Mouse (Mus musculus) ovary, postnatal 10 days (tissue): ENCODE measurements around the gene Churc1.

Source experiments
- DNase-seq: peaks from one replicate; pipeline ENCODE4 v3.0.0; 2022; ENCODE audit warnings: low spot score

Gene Churc1

DNA sequence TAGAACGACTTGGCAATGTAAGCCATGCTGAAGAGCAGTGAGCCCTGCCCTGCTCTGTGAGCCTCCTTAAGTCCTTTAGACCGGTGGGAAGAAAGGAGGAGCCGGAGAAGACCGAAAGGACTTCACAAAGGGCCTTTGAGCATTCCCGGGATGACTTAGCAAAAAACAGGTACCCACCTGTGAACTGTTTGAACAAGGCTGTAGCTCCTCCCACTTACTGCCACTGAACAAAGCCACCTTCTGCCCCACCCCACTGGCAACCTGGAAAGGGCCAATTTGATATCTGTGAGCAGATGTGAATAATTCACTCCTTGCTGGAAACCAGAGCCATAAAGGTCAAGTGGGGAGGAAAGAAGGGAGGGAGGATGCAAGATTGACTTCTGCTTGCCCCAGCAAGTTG is 30.0 kb downstream of the Churc1 start, which contains the start of gene Gpx2:
Gpx2 (minus strand) TSS at position 205 of the 400 bp plus-strand sequence.
- no peak for DNase-seq

DNA sequence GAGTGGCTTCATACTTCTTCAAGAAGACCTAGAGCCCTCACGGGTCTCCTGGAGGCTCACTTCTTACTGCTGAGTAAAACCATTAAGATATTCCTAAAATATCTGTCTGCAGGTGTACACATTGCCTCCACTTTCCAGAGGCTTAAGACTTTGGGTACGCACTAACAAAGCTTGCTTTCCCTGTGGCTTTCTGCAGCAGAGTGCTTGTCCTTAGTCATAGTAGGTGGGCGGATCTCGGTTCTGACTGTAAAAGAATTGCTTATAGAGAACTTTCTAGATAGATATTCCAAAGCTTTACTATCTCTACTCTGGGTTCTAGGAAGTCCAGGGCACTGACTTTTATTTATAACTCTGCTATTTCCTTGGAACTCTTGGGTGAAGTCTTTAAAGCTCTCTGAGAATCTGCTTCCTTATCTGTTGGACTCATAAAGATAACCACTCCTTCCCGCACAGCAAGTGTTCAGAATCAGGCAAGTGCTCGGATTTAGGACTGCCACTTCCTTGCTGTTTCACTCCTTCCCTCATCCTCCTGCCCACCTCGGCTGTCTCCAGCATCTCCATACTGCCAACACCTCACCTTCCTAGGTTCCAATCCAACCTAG is 31.7 kb downstream of the Churc1 start:
- DNase-seq = no peak

DNA sequence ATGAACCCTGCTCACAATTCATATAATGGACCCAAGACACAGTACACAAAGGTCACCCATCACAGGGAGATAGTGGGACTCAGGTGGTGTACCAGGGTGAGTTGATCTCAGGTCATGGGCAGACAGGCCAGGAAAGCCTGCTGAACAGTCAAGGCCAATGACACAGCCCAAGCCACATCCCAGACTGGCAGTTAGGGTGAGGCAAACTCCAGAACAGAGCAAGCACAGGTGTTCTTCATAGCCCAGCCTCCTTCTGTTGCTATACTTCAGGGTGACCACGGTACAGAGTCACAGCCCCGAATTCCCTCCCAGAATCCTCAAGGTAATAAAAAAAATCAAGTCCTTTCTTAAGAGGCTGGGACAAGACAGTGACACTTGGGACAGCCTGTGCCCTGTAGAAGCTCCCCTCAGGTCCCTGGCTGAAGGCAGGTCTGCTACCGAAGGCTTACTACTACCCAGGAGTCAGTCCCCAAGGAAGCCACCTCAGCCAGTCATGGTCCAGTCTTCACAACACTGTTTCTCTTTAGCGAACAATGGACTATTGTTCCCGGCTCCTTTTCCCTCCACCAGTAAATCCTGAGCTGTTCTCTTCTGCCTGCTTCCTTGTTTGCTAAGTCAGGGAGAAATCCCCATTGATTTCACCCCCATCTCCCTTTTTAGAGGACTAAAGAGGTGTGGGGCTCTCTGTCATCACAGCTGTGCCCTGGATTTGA is 32.8 kb downstream of the Churc1 start:
- DNase-seq = no peak

DNA sequence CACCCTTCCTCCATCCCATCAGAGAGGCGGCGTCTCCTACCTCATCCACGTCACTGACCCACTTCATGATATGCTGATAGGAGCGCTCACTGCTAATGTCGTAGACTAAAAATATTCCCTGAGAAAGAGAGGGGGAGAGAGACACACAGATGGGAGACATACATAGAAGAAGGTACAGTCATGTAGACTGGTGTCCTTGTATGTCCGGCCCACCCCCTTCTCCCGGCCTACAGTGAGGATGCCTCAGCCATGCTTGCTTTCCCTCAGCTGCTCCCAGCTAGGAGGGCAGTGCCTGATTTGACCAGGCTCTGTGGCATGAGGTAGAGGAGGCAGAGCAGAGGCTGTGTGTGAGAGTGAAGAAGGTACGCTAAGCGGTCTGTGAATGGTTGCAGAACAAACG is 37.7 kb downstream of the Churc1 start:
- no peak for DNase-seq

DNA sequence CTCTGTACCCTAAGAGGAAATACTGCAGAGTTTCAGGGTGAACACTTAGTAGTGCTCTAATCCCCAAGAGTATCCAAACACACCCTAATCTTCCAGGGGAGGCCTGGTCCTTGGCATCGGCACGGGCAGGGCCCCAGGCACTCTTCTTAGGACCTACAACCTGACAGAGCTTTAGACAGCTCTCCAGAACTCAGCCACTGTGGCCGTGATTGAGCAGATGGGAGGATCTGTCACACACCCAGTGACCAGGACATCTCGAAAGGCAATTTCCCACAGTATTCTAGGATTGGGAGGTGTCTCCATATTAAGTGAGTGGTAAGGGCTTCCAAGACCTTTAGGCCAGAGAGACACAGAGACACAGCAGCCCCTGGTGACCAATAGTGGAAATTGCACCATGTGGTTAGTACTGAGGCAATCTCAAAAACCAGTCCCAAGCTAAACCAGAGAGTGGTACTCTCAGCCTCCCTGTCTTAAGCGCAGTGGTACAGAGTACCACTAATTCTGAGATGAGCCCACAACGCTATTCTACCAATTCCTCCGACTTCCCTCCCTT is 38.4 kb downstream of the Churc1 start:
- no peak for DNase-seq

DNA sequence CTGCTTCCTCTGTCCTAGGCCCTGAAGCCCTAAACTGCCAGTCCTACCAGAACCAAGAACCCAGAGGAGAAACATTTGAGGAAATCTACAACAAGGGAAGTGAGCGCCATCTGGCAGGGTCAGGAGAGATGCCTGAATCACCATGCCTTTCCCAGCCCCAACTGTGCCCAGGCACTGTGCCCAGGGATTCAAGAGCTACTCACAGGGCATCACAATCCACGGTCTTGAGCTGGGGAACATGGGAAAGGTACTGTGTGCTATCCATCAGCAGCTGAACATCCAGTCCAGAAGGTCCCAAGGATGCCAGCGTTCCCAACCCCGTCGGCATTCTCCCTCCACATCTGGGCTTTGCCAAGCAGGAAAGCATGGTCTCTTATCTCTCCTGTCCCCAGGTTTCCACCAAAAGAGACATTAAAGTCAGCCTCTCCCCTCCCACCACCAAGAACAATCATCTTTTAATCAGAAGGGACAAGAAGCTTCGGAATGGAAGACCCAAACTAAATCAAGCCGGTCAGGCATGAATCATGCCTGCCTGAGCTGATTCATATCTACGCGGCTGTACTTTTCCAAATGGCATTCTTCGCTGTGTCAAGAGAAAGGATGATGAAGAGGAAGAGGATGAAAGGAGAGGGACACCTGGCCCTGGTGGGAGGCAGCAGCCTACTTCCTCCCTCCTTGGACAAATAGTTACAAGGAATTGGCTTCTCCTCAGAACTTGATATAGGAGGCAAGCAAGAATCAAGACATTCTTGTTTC is 39.9 kb downstream of the Churc1 start:
- DNase-seq = no peak

DNA sequence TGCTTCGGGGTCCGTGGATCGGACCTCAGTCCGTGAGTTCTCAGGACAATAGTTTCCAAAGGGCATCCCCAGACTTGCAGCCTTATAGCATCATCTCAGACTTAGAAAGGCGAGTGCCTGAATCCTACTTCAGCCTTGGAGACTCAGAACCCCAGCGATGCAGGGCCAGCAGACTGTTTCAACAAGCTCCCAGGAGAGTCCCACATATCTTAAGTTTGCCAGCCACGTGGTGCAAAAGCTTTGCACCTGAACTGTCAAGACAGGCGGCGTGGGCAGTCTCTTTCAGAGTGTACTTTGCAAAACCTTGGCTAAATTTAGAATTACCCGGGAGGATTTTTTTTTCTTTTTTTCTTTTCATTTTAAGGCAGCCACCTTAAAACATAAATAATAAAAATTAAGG is 42.5 kb downstream of the Churc1 start:
- DNase-seq = no peak

DNA sequence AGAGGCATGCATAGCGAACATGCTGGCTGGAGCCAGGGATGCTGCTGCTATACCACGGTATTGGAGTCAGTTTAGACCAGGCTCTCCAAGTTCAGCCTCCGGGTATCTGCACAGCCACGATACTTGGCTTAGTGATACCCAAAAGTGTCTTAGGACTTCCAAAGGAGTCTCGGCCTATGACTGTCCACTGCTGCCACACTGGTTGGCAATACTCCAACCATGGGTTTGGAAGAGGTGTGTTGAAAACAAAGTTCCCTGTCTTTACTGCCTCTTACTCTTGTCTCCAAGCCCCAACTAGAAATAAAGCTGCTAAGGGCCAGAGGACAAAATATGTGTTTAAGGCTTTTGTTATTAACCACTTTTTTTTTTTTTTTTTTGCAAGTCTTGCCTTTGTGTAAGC is 45.2 kb downstream of the Churc1 start:
- no peak for DNase-seq

DNA sequence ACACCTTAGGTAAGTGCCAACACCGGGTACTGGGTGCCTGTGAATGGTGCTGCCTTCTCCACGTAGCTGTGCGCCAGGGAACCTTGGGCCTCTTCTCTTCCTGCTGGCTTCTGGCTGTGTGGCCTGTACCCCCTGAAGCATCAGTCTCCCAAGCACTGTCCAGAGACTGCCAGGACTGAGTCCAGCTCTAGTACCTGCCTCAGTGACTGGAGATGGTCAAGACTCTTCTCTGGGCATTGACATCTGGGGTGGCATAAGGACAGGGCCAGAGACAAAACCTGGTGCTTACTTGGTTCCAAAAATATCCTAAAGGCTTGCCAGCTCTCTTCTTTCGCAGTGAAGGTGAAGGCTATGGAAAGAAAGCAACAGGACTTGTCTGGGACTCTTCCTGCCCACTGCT is 45.7 kb downstream of the Churc1 start:
- DNase-seq = no peak

DNA sequence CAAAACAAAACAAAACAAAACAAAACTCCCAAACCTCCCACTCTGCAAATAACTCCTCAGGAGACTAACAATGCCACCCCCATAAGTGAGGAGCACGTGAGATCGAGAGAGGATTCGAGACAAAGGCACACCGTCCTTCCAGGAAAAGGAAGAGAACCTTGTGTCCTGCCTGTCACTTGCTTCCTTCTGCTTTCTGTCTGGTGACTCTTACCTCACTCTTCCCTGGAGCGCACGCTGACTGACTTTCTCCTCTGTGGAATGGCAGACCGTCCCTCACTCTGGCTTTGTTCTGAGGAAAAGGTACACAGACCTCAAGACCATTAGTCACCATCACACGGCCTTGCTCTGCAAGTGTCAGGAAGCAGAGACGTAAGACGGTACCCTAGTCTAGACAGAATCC is 48.2 kb downstream of the Churc1 start:
- no peak for DNase-seq

DNA sequence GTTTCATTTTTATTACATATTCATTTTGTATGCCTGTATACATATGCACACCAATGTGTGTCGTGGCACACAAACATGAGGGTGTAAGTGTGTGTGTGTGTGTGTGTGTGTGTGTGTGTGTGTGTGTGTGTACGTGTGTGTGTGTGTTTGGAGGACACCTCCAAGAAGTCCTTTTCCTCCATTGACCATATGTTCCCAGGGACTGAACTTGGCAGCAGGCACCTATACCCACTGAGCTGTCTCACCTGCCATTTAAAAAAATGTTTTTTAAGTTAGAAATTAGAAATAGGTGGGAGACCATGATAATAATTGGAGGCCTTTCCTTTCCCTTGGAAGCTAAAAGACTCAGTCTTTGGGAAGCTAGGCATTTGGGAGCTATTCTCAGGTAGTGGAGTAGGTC is 48.8 kb downstream of the Churc1 start:
- DNase-seq = no peak

DNA sequence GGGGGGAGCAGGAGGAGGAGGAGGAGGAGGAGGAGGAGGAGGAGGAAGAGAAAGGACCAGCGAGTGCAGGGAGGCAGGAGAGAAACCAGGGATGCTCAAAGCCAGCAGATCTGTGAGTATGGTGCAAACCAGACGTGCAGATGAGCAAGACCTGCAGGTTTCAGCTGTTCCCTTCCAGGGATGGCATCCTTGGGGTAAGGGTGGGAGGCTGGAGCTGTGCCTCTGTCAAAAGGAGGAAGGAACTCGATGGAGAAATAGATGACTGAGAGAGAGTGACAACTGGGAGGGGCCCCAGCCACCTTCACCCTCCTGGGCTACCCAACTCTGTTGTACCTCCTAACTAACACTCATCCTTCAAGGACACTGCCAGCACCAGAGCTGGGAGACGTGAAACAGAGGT is 51.4 kb downstream of the Churc1 start:
- no peak for DNase-seq

DNA sequence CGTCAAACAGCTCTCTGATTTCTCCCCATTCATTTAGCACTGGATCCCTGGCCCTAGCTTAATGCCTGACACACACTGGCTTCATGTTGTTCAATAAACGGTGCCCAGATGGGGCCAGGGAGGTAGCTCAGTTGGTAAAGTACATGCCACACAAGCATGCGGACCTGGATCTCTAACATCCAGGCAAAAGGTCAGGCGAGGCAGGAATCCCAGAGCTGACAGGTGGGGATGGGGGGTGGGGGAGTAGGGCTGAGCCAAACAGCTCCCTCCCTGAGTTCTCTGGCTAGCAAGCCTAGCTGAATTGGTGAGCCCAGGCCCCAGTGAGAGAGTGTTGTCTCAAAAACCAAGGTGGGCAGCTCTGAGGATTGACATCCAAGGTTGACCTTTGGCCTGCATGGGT is 51.8 kb downstream of the Churc1 start:
- no peak for DNase-seq

DNA sequence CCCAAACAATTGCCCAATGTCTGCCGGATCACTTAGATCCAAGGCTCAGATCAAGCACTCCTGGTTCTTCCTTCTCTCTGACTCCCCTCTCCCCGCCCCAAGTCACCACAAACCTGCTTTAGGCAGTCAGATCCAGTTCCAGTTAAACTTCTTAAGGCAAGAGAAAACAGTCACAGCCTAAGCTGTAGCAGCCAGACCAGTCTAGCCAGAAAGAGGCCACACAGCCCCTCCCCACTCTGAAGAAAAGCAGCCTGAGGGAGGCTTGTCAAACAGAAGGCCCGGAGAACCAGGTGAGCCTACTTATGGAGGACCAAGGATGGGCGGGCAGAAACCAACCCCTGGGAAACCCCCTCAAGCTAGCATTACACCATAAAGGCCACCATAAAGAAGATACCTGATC is 52.8 kb downstream of the Churc1 start:
- no peak for DNase-seq

DNA sequence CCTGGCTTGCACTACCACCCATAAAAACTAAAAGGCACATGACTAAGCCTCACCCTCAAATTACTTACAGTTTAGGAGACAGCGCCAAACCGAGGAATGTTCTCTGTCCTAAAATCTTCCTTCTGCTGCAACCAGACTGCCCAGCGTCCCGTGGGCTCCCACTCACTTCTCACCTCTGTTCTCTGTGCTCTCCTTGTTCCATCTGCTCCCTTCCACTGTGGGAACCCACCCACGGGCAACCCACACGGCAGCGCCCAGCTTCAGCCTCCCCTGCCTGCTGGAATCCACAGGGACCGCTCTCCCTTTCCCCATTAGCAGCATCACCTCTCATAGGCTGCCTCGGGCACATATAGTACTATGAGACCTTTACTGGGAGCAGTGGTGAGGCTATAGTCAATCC is 53.6 kb downstream of the Churc1 start:
- DNase-seq = no peak

DNA sequence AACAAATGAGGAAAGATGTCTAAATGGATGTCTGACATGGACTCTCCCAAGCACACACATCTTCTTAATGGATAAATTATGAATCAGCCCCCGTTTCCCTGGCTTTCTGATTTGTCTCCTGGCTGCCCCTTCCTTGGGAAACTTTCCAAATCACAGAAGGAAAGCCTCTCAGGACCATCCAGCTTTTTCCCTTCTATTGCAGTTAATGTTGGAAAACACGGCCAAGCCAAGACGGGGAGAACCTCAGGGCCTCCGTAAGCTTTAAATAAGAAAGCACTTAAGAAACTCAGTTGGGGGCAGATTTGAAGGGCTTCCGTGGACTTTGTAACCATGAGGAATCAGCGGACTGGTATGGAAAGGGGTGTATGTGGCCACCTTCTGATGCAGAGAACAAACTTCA is 54.5 kb downstream of the Churc1 start:
- no peak for DNase-seq

DNA sequence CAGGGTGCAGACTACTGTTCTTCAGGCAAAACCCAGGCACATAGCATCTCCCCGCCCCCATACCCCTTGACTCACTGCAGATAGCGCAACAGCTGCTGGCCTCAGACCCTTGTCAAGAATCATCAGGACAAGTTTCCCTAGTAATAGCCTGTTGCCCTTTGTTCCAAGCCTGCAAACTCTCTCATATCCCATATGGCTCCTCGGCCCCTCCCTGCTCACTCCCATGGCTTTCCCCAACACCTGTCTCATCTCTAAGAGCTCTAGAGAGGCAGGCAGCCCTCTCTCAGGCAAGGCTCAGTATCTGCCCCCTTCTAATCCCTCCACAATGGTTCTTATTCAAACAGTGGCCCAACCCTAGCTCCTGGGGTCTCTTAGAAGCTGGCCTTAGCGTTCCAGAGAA is 55.3 kb downstream of the Churc1 start:
- DNase-seq = no peak

DNA sequence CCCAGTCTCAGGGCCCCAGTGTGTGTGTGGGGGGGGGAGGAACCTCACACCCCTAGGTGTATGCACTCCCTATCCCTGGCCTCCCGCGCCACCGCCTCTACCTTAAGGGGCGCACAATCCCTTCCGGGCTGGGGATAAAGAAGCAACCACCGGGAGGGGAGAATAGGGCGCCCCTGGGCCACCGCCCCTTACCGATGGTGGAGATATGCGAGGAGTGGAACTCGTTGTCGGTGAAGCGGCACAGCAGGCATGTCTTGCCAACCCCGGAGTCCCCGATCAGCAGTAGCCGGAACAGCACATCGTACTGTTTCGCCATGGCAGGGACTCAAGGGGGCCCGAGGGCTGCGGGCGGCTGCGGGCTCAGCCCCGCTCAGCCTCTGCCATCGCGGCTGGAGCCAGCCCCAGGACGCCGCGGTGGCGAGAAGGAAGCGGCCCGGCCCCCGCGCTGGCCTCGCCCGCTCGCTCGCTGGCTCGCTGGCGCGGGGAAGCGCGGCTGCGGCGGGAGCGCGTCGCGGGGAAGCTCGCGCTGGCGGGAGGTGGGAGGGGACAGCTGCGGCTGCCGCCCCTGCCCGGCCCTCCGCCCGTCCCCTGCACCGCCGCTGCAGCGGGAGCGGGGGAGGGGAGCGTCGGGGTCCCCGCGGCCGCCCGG is 56.8 kb downstream of the Churc1 start:
- peak; percentile 13 for DNase-seq

DNA sequence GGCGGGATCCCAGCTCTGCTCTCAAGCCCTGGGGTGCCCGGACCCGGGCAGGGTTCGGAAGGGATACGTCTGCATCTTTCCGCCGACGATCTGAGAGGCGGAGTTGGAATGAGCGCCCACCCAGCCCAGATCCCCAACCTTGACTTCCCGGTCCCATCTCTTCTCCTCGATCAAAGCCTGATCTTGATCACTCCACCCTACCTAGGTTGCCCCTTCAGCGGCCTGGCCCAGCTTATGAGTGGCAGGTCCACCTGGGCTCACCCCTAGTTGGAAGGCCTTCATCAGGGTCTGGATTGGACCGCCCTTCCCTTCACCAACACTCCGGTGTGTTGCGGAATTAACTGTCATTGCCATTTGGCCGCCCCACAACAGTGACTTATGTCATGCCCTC is 57.3 kb downstream of the Churc1 start, which contains the start of gene Rab15:
Rab15 (minus strand) TSS at position 258 of the 391 bp plus-strand sequence.
- DNase-seq = no peak

DNA sequence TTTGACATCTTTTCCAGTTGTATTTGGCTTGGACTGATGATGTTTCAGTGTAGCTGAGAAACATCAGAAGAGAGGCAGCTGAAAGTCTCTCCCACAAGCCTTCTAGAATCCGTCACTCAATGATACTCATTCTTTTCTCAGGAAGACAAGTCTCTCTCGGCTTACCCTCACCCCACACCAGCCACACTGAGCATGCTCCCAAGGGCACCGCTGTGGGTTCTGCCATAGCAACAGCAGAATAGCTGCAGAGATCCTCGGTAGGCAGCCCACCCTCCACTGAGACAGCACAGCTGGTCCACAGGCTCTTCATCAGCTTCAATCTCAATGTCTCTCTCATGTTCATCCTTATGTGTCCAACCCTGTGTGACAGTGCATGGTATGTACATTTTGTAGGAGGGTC is 59.9 kb downstream of the Churc1 start:
- no peak for DNase-seq

DNA sequence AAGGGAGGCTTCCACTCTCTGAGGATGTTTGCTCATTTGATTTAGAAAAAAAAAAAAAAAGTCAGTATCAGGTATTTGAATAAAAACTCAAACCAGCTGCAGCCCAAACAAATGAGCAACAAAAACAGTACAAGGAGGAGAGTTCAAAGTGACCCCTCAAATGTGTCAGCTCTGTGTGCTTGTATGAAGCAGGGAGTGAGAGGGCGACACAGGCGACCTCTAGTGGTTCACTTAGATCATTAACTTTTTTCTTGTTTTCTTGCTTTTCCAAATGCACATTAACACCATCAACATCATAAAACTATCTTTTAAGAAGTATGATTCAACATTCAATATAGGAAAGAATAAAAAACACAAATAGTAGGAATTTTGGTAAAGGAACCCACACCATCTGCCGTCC is 67.4 kb downstream of the Churc1 start:
- no peak for DNase-seq
